Mouse (Mus musculus) G1E (cell line): ENCODE measurements around the gene Itsn1.

Experiments used
- CTCF ChIP-seq: IDR thresholded peaks from 2 replicates; pipeline ENCODE4 v1.5.1; 2012; ENCODE audit warnings: low read depth, low read length, inconsistent platforms, mixed read lengths
- GATA2 ChIP-seq: IDR thresholded peaks from 2 replicates; pipeline ENCODE4 v1.6.1; 2012; ENCODE audit warnings: low read depth, low read length, inconsistent platforms, borderline replicate concordance

DNA sequence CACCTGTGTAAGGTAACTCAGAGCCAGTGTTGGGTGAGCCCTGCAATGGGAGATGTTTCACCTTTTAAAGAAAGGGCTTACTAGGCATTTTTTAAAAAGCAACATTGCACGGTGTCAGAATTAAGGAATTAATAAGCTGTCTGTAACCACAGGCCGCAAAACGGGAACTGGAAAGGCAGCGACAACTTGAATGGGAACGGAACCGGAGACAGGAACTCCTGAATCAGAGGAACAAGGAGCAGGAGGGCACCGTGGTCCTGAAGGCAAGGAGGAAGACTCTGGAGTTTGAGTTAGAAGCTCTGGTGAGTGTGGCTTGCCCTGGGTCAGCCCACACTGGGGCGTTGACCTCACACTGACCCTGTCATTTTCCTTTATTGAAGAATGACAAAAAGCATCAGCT is 91.2 kb downstream of the Itsn1 start:
- TF ChIP-seq CTCF (no peak), GATA2 (no peak)
